Mouse (Mus musculus): ENCODE measurements around the gene BC005537. TPM values are rescaled to one million over a fixed set of nuclear protein-coding genes. Genes with fewer than 3 reads are reported as not detected.

BC005537 gene
- polyA plus RNA-seq, 1 experiment = 21.6 TPM

- WGBS = 62% methylated on average over 4 of the region's 4 CpGs
- H3K27ac ChIP-seq (ENCODE audit: insufficient read depth, low read depth, low read length) = no peak overlapping the region
Observed at GRCm38 (mm10) chr13:24816125-24817092, 15.0 kb downstream of the BC005537 start.

GRCm38 (mm10) chr13:24819931-24820330 is 18.5 kb downstream of the BC005537 start:
- no peaks in the 10 kb centered on the region for H3K27me3 ChIP-seq (ENCODE audit: control insufficient read depth, insufficient read depth, low read length)
- peaks cover 2% of the 10 kb centered on the region; the same call in 1 of the 2 replicates for H3K4me1 ChIP-seq (ENCODE audit: control insufficient read depth, insufficient read depth, insufficient read length, low read length)
- H3K27ac ChIP-seq (ENCODE audit: insufficient read depth, low read depth, low read length) = no peak overlapping the region
- H3K4me3 ChIP-seq (ENCODE audit: low read depth, low read length) = no peak overlapping the region
- WGBS = 52% methylated on average over 1 of the region's 1 CpGs
- peaks cover 14% of the 10 kb centered on the region for H3K36me3 ChIP-seq (ENCODE audit: control insufficient read depth, insufficient read depth, low read length)
- TF ChIP-seq POLR2A (IDR thresholded peaks at IDR 0.05; ENCODE audit: low read depth, low read length) (no peak), CTCF (IDR thresholded peaks at IDR 0.05; ENCODE audit: extremely low read depth, insufficient read length, insufficient replicate concordance, low read depth, low read length) (no peak)

More at GRCm38 (mm10) chr13:24816125-24817092, 15.0 kb downstream of the BC005537 start:
- TF ChIP-seq POLR2A (IDR thresholded peaks at IDR 0.05; ENCODE audit: low read depth, low read length) (no peak), CTCF (IDR thresholded peaks at IDR 0.05; ENCODE audit: extremely low read depth, insufficient read length, insufficient replicate concordance, low read depth, low read length) (no peak)
- H3K4me3 ChIP-seq (ENCODE audit: low read depth, low read length) = no peak overlapping the region
- H3K36me3 ChIP-seq (ENCODE audit: control insufficient read depth, insufficient read depth, low read length) = peaks cover 32% of the 10 kb centered on the region
- no peaks in the 10 kb centered on the region for H3K27me3 ChIP-seq (ENCODE audit: control insufficient read depth, insufficient read depth, low read length)
- H3K4me1 ChIP-seq (ENCODE audit: control insufficient read depth, insufficient read depth, insufficient read length, low read length) = peaks cover 2% of the 10 kb centered on the region; the same call in 1 of the 2 replicates

GRCm38 (mm10) chr13:24822663-24823343 is 21.3 kb downstream of the BC005537 start:
- Histone ChIP-seq H3K4me3 (ENCODE audit: low read depth, low read length) (no peak overlapping the region), H3K27ac (ENCODE audit: insufficient read depth, low read depth, low read length) (no peak overlapping the region)
- 87% methylated on average over 16 of the region's 16 CpGs for WGBS

GRCm38 (mm10) chr13:24824647-24825046 is 23.2 kb downstream of the BC005537 start:
- Histone ChIP-seq H3K4me1 (ENCODE audit: control insufficient read depth, insufficient read depth, insufficient read length, low read length) (peaks cover 2% of the 10 kb centered on the region; the same call in 1 of the 2 replicates), H3K27me3 (ENCODE audit: control insufficient read depth, insufficient read depth, low read length) (no peaks in the 10 kb centered on the region), H3K27ac (ENCODE audit: insufficient read depth, low read depth, low read length) (no peak overlapping the region), H3K4me3 (ENCODE audit: low read depth, low read length) (no peak overlapping the region), H3K36me3 (ENCODE audit: control insufficient read depth, insufficient read depth, low read length) (peaks cover 12% of the 10 kb centered on the region)
- WGBS = 93% methylated on average over 4 of the region's 4 CpGs
- no peak for TF ChIP-seq POLR2A (IDR thresholded peaks at IDR 0.05; ENCODE audit: low read depth, low read length)
- no peak for TF ChIP-seq CTCF (IDR thresholded peaks at IDR 0.05; ENCODE audit: extremely low read depth, insufficient read length, insufficient replicate concordance, low read depth, low read length)

More at GRCm38 (mm10) chr13:24822663-24823343, 21.3 kb downstream of the BC005537 start:
- H3K4me1 ChIP-seq (ENCODE audit: control insufficient read depth, insufficient read depth, insufficient read length, low read length) = peaks cover 2% of the 10 kb centered on the region; the same call in 1 of the 2 replicates
- H3K27me3 ChIP-seq (ENCODE audit: control insufficient read depth, insufficient read depth, low read length) = no peaks in the 10 kb centered on the region
- H3K36me3 ChIP-seq (ENCODE audit: control insufficient read depth, insufficient read depth, low read length) = peaks cover 14% of the 10 kb centered on the region
- TF ChIP-seq POLR2A (IDR thresholded peaks at IDR 0.05; ENCODE audit: low read depth, low read length) = no peak
- no peak for TF ChIP-seq CTCF (IDR thresholded peaks at IDR 0.05; ENCODE audit: extremely low read depth, insufficient read length, insufficient replicate concordance, low read depth, low read length)

GRCm38 (mm10) chr13:24825587-24825986 is 24.1 kb downstream of the BC005537 start:
- Histone ChIP-seq H3K4me3 (ENCODE audit: low read depth, low read length) (no peak overlapping the region), H3K27me3 (ENCODE audit: control insufficient read depth, insufficient read depth, low read length) (no peaks in the 10 kb centered on the region), H3K4me1 (ENCODE audit: control insufficient read depth, insufficient read depth, insufficient read length, low read length) (no peaks in the 10 kb centered on the region; the same call in 1 of the 2 replicates), H3K36me3 (ENCODE audit: control insufficient read depth, insufficient read depth, low read length) (peaks cover 10% of the 10 kb centered on the region), H3K27ac (ENCODE audit: insufficient read depth, low read depth, low read length) (no peak overlapping the region)
- WGBS = 81% methylated on average over 4 of the region's 4 CpGs
- no peak for TF ChIP-seq CTCF (IDR thresholded peaks at IDR 0.05; ENCODE audit: extremely low read depth, insufficient read length, insufficient replicate concordance, low read depth, low read length)
- no peak for TF ChIP-seq POLR2A (IDR thresholded peaks at IDR 0.05; ENCODE audit: low read depth, low read length)

GRCm38 (mm10) chr13:24826116-24826515 is 24.7 kb downstream of the BC005537 start:
- Histone ChIP-seq H3K4me3 (ENCODE audit: low read depth, low read length) (no peak overlapping the region), H3K27ac (ENCODE audit: insufficient read depth, low read depth, low read length) (no peak overlapping the region), H3K4me1 (ENCODE audit: control insufficient read depth, insufficient read depth, insufficient read length, low read length) (no peaks in the 10 kb centered on the region; the same call in 1 of the 2 replicates), H3K27me3 (ENCODE audit: control insufficient read depth, insufficient read depth, low read length) (no peaks in the 10 kb centered on the region), H3K36me3 (ENCODE audit: control insufficient read depth, insufficient read depth, low read length) (peaks cover 7% of the 10 kb centered on the region)
- 70% methylated on average over 7 of the region's 7 CpGs for WGBS
- TF ChIP-seq CTCF (IDR thresholded peaks at IDR 0.05; ENCODE audit: extremely low read depth, insufficient read length, insufficient replicate concordance, low read depth, low read length) = no peak
- TF ChIP-seq POLR2A (IDR thresholded peaks at IDR 0.05; ENCODE audit: low read depth, low read length) = no peak
